Mouse (Mus musculus) embryonic facial prominence, embryonic 12.5 days (tissue): Measurements from ENCODE around the gene Spata2. TPM values are rescaled to one million over a fixed set of nuclear protein-coding genes. Genes with fewer than 3 reads are reported as not detected.
A peak's percentile ranks its signal among the peaks of the same experiment; 100 is the strongest.

Source experiments
- ATAC-seq: fragments of 200-750 bp; cut with Nextera tagmentation; 2 replicates; pipeline ENCODE4 v1.8.0; 2017; ENCODE audit not compliant: insufficient number of reproducible peaks, insufficient read depth, low FRiP score, low TSS enrichment
- H3K27ac ChIP-seq: fragments of 300-500 bp; sonication (generic); 2 replicates; pipeline ENCODE4 v1.5.1; 2016; ENCODE audit warnings: mild to moderate bottlenecking
- H3K27me3 ChIP-seq: fragments of 300-500 bp; sonication (generic); 2 replicates; pipeline ENCODE4 v1.6.1; 2016; ENCODE audit warnings: mild to moderate bottlenecking, moderate library complexity
- H3K36me3 ChIP-seq: fragments of 300-500 bp; sonication (generic); 2 replicates; pipeline ENCODE4 v1.6.1; 2016; ENCODE audit warnings: mild to moderate bottlenecking
- H3K4me1 ChIP-seq: fragments of 300-500 bp; sonication (generic); 2 replicates; pipeline ENCODE4 v1.6.1; 2016
- H3K4me2 ChIP-seq: fragments of 300-500 bp; sonication (generic); replicated peaks from 2 replicates; pipeline ENCODE4 v1.6.1; 2016; ENCODE audit warnings: mild to moderate bottlenecking, moderate library complexity
- H3K4me3 ChIP-seq: fragments of 300-500 bp; sonication (generic); 2 replicates; pipeline ENCODE4 v1.5.1; 2016; ENCODE audit warnings: mild to moderate bottlenecking
- H3K9ac ChIP-seq: fragments of 300-500 bp; sonication (generic); 2 replicates; pipeline ENCODE4 v1.6.1; 2016; ENCODE audit warnings: mild to moderate bottlenecking, moderate library complexity
- H3K9me3 ChIP-seq: fragments of 300-500 bp; sonication (generic); 2 replicates; pipeline ENCODE4 v1.6.1; 2016; ENCODE audit warnings: mild to moderate bottlenecking, moderate library complexity
- WGBS: fragments of 180-500 bp; shearing (Covaris S2); methylation state at CpG from one replicate; pipeline ENCODE4 v1.1.7; 2016; 5-methylcytosine and 5-hydroxymethylcytosine counted together
- polyA plus RNA-seq: library from polyadenylated mRNA; unstranded; fragments of >200 nt; fragmentation: Nextera tagmentation; extraction: Ambion mirVana; gene quantifications from 2 replicates; pipeline ENCODE4 v1.2.1, GENCODE M21; 2016

Spata2 gene
- polyA plus RNA-seq, 1 experiment from 2014 or later, result 16.3 TPM

- H3K9me3 ChIP-seq, result no peaks in the 10 kb centered on the region
- H3K4me3 ChIP-seq, result no peak overlapping the region
- H3K4me1 ChIP-seq, result peaks cover 26% of the 10 kb centered on the region
- no peak overlapping the region for H3K9ac ChIP-seq
- H3K36me3 ChIP-seq, result peaks cover 58% of the 10 kb centered on the region
- 95% methylated on average over 3 of the region's 3 CpGs for WGBS
- no peak overlapping the region for H3K4me2 ChIP-seq
- no peak for ATAC-seq
- H3K27ac ChIP-seq, result no peak overlapping the region
- H3K27me3 ChIP-seq, result no peaks in the 10 kb centered on the region
These were observed 15.2 kb upstream of the Spata2 start for GRCm38 (mm10) chr2:167507719-167508385.

DNA sequence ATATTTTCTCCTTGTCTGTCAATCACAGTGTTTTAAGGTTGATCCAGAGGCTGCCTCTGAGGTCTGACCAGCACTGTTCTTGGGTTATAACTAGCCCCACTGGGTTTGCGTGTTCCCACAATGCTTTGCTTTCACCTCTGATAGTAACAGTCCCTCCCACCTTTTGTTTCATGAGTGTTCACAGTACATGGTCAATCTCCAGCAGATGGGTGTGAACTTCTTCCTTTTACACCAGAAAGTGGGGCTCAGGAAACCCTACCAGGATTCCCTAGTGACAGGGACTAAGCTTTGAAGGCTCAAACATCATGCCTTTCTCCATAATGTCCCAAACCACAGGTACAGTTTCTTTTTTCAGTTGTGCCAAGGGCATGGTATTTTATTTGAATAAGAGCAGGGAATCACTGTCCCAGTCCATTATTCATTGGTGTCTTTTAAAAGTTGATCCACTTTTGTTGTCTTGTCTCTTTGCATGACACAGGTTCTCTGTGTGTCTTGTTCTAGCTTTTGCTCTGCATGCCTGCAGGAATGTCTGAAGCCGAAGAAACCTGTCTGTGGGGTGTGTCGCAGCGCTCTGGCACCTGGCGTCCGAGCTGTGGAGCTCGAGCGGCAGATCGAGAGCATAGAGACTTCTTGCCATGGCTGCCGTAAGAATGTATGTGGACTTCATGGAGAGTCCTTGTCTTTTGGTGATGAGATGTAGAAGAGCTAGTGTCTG lies 14.0 kb upstream of the Spata2 start:
- Histone ChIP-seq H3K9ac (no peak overlapping the region), H3K36me3 (peaks cover 47% of the 10 kb centered on the region), H3K4me2 (no peak overlapping the region), H3K27ac (no peak overlapping the region), H3K4me3 (no peak overlapping the region), H3K4me1 (peaks cover 26% of the 10 kb centered on the region), H3K27me3 (no peaks in the 10 kb centered on the region), H3K9me3 (no peaks in the 10 kb centered on the region)
- WGBS, result 95% methylated on average over 10 of the region's 10 CpGs
- no peak for ATAC-seq

DNA sequence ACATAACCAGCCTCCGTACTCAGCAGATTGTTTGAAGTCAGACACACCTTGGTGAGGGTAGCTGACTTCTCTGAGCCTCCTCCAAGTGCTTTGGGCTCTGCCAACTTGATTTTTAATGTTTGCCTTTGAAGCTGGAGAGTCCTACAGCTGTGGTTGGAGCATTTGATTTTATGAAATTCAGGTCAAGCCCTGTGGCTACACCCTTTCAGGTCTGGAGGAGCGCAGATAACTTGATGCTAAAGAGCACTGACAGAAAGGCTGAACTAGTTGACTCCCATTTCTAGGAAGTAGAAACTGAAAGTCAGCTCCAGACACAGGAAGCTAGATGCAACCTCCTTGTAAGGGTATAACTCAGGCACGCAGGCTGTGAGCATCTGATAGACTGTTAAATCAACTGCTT lies 12.4 kb upstream of the Spata2 start:
- Histone ChIP-seq H3K27ac (no peak overlapping the region), H3K4me3 (peak overlapping the region; percentile 96; the same call in 1 of the 2 replicates), H3K4me2 (peak overlapping the region; percentile 93), H3K9ac (0 out of 2 replicates have a peak overlapping the region, but pooled peaks have one; percentile 24), H3K36me3 (peaks cover 33% of the 10 kb centered on the region), H3K27me3 (no peaks in the 10 kb centered on the region), H3K9me3 (no peaks in the 10 kb centered on the region), H3K4me1 (peaks cover 26% of the 10 kb centered on the region)
- ATAC-seq, result no peak
- whole genome bisulfite sequencing, result 86% methylated on average over 3 of the region's 3 CpGs

DNA sequence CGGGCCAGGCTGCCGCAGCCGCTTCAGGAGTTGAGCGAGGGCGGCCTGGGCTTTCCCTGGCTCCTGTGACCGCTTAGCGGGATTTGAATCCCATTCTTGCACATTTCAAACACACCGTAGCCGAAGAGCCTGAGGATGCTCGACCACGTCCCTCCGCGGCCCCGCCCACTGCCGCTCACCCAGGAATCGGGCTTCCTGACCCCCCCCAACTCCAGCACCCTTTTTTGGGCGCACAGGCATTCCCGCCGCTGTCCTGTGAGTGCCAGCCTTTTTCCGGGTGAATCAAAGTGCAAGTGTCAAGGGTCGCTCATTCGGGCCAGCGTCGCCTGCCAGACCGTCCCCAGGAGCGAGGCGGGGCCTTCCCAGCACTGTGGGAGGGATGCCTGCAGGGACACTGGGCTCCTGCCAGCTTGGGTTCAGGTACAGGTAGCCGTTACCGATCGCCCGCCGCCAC lies 11.2 kb upstream of the Spata2 start:
- Histone ChIP-seq H3K9ac (peak overlapping the region; percentile 96), H3K4me3 (peak overlapping the region; percentile 96), H3K36me3 (peaks cover 22% of the 10 kb centered on the region), H3K27me3 (no peaks in the 10 kb centered on the region), H3K4me1 (peaks cover 26% of the 10 kb centered on the region), H3K9me3 (no peaks in the 10 kb centered on the region), H3K27ac (peak overlapping the region; percentile 84), H3K4me2 (peak overlapping the region; percentile 93)
- WGBS, result under 1% methylated on average over 32 of the region's 32 CpGs
- peak; percentile 12; the same call in 1 of the 2 replicates for ATAC-seq

- peak; percentile 77 for ATAC-seq
- Histone ChIP-seq H3K4me1 (peaks cover 26% of the 10 kb centered on the region), H3K9me3 (no peaks in the 10 kb centered on the region)
These were observed 10.7 kb upstream of the Spata2 start for GRCm38 (mm10) chr2:167503253-167503895.

GRCm38 (mm10) chr2:167502554-167503252 lies 10.0 kb upstream of the Spata2 start:
- Histone ChIP-seq H3K27me3 (no peaks in the 10 kb centered on the region), H3K4me3 (peak overlapping the region; percentile 96), H3K27ac (peak overlapping the region; percentile 84), H3K9ac (peak overlapping the region; percentile 96; the same call in 1 of the 2 replicates), H3K4me2 (peak overlapping the region; percentile 93), H3K36me3 (peaks cover 10% of the 10 kb centered on the region), H3K4me1 (peaks cover 26% of the 10 kb centered on the region), H3K9me3 (no peaks in the 10 kb centered on the region)
- ATAC-seq, result peak; percentile 3; the same call in 1 of the 2 replicates
- WGBS, result 49% methylated on average over 13 of the region's 13 CpGs

More at GRCm38 (mm10) chr2:167503253-167503895, 10.7 kb upstream of the Spata2 start:
- Histone ChIP-seq H3K4me3 (peak overlapping the region; percentile 96), H3K27me3 (no peaks in the 10 kb centered on the region), H3K9ac (peak overlapping the region; percentile 96), H3K27ac (peak overlapping the region; percentile 84), H3K4me2 (peak overlapping the region; percentile 93), H3K36me3 (peaks cover 16% of the 10 kb centered on the region)
- WGBS, result under 1% methylated on average over 85 of the region's 85 CpGs

DNA sequence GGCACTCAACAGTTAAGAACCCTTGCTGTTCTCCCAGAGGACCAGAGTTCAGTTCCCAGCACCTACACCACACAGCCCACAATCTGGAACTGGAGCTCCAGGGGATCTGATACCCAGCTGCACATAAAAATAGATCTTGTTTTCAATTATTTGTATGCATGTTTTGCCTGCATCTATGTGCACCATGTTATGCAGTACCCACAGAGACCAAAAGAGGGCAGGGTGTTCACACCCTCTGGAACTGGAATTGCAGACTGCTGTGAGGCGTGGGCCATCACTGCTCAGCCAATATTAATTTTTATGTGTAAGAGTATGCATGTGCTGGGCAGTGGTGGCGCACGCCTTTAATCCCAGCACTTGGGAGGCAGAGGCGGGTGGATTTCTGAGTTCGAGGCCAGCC lies 4.6 kb upstream of the Spata2 start:
- Histone ChIP-seq H3K4me2 (no peak overlapping the region), H3K4me1 (no peaks in the 10 kb centered on the region), H3K27me3 (no peaks in the 10 kb centered on the region), H3K9me3 (no peaks in the 10 kb centered on the region), H3K36me3 (peaks cover 6% of the 10 kb centered on the region; the same call in 1 of the 2 replicates), H3K27ac (no peak overlapping the region), H3K9ac (no peak overlapping the region), H3K4me3 (no peak overlapping the region)
- 70% methylated on average over 5 of the region's 5 CpGs for WGBS
- ATAC-seq, result no peak

- no peaks in the 10 kb centered on the region for H3K9me3 ChIP-seq
- WGBS, result 87% methylated on average over 7 of the region's 7 CpGs
These were observed 3.8 kb upstream of the Spata2 start for GRCm38 (mm10) chr2:167496437-167496836.

DNA sequence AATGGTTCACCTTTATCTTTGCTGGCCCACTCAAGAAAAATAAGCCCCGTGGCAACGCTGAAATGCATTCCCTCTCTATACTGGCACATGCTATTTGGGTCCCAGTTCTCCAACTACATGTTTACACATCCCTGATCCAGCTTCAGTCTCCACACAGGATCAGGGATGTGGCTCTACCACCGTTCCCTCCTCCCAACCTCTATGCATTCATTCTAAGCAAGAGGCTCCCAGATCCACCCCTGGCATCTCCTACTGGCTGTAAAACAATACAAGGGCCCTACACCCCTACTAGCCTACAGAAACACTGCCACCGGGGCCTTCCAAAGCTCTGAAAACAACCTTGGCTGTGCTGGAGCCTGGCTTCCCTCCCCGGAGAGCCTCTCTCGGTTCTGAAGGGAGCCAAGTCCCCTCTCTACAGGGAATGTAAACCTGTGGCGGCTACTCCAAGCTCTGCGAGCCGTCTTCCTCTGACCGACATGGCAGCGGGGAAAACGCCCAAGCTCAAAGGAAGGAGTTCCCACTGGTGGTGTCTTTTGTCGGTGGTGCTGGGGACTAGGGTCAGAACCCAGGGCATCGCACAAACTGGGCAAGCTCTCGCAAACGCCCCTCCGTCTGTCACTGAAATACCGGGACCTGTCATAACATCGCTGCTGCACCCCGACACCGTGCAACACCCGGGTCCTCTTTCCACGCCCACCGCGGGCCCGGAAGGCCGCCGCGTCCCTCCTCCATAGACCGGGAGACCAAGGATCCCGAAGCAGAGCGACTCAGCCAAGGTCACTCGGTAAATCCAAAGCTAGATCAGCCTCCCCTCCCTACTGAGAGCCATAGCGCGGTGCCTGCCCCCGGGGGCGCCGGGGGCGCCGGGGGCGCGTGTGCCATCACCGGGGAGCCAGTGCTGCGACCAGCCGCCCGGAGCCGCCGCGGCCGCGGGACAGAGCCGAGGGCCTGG lies 654 bp downstream of the Spata2 start, which contains the start of gene Rnf114:
Rnf114 (plus strand) TSS at position 889 of the 952 bp plus-strand sequence.
- 3% methylated on average over 52 of the region's 52 CpGs for WGBS
- H3K4me2 ChIP-seq, result peak within 1 kb of the TSS; percentile 99
- peak within 1 kb of the TSS; percentile 94 for H3K9ac ChIP-seq
- H3K9me3 ChIP-seq, result no peaks in the 10 kb centered on the region
- peaks cover 15% of the 10 kb centered on the region; the same call in 1 of the 2 replicates for H3K36me3 ChIP-seq
- ATAC-seq, result peak; percentile 36; the same call in 1 of the 2 replicates
- H3K4me3 ChIP-seq, result peak within 1 kb of the TSS; percentile 100
- H3K27ac ChIP-seq, result peak within 1 kb of the TSS; percentile 96
- no peaks in the 10 kb centered on the region for H3K27me3 ChIP-seq
- peaks cover 18% of the 10 kb centered on the region for H3K4me1 ChIP-seq

More at GRCm38 (mm10) chr2:167496437-167496836, 3.8 kb upstream of the Spata2 start:
- Histone ChIP-seq H3K36me3 (peaks cover 6% of the 10 kb centered on the region; the same call in 1 of the 2 replicates), H3K27ac (no peak overlapping the region), H3K27me3 (no peaks in the 10 kb centered on the region), H3K9ac (no peak overlapping the region), H3K4me1 (peaks cover 7% of the 10 kb centered on the region), H3K4me2 (no peak overlapping the region), H3K4me3 (no peak overlapping the region)
- no peak for ATAC-seq

GRCm38 (mm10) chr2:167490813-167491525 lies 1.7 kb downstream of the Spata2 start:
- H3K4me3 ChIP-seq, result peak overlapping the region; percentile 100

More at GRCm38 (mm10) chr2:167490813-167491525, 1.7 kb downstream of the Spata2 start:
- Histone ChIP-seq H3K36me3 (peaks cover 21% of the 10 kb centered on the region; the same call in 1 of the 2 replicates), H3K27ac (no peak overlapping the region), H3K9me3 (no peaks in the 10 kb centered on the region), H3K4me2 (peak overlapping the region; percentile 99), H3K4me1 (peaks cover 21% of the 10 kb centered on the region), H3K9ac (0 out of 2 replicates have a peak overlapping the region, but pooled peaks have one; percentile 94), H3K27me3 (no peaks in the 10 kb centered on the region)
- no peak for ATAC-seq
- WGBS, result 73% methylated on average over 4 of the region's 4 CpGs
